Mouse (Mus musculus) Muller cell, postnatal 12 days (primary cell): ENCODE data around the gene Itprid2.
"Not testable (repeated sequence)": the region's sequence is repeated elsewhere in the genome, so short reads cannot be mapped to it uniquely, and the experiment has no call there.

Source experiments
- DNase-seq: peaks from one replicate; pipeline ENCODE4 v3.0.0-alpha.2; 2015; ENCODE audit errors: inconsistent ontology term

The Itprid2 gene

DNA sequence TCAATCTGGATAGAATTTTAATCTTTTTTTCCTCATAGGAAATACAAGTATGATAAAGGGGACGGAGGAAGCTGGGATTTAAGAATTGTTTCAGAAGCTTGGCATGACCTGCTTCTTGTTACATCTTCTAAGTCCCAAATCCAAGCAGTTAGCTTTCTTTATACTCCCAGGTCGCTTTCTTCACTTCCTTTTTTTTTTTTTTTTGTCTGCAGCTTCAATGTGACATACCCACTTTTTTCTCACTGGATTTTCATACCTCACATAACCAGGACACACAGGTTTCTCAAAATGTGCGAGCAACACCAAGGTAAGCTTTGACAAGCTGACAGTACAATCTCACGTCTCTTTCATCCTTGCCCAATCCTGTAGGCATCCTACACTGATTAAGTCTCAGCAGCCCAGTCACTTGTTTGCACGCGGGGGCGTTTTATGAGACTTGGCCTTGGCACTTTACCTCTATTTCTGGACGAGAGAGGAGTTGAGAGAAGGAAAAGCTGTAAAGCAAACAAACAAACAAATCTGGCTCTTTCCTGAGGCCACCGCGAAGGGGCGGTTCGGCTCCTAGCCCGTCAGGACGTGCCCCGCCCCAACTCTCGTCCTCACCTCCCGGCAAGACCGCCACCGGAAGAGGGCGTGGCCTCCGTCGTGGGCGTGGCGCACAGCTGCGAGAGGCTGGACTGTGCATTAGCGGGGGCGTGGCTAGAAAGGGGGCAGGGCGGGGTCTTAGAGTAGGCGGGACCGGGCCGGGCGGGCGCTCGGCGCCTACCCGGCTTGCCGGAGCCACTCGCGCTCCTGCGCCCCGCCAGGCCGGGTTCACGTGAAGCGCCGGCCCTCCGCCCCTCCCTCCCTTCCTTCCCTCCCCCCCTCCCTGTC, at the start of gene Itprid2:
Gene Itprid2, plus strand, starts transcription at position 825 of the 873 bp plus-strand sequence.
- DNase-seq: peak; percentile 100

DNA sequence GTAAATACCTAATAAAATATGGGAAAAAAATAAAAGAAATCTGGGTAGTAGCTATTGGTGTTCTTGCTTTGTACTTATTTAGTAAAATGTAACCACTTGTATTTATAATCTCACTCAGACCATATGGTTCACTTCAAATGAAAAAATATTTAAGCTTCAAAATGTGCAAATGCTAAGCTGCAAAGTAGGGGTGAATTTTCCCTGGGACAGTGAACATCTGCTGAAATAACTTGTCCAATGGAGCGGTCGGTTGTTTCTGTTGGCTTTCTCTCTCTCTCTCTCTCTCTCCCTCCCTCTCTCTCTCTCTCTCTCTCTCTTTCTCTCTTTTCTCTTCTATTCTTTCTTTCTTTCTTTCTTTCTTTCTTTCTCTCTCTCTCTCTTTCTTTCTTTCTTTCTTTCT, 39.0 kb upstream of the Itprid2 start:
- no peak for DNase-seq

DNA sequence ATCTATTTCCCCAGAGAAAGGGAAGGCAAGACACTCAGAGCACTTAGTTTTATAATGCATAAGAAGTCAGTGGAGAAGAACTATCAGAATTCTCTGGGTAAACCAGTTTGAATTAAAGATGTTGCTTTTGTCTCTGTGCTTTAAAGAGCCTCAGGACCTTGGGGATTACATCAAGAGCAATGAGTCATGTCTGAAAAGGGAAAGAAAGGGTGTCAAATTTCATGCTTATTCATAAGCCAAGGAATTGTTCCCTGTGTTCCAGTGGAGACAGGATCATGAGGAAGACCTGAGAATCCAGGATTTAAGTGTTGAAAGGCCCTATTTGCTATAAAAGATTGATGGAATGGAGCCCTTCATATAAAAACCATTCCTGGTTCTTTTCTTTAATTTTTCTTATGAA, 38.1 kb upstream of the Itprid2 start:
- peak; percentile 58 for DNase-seq

DNA sequence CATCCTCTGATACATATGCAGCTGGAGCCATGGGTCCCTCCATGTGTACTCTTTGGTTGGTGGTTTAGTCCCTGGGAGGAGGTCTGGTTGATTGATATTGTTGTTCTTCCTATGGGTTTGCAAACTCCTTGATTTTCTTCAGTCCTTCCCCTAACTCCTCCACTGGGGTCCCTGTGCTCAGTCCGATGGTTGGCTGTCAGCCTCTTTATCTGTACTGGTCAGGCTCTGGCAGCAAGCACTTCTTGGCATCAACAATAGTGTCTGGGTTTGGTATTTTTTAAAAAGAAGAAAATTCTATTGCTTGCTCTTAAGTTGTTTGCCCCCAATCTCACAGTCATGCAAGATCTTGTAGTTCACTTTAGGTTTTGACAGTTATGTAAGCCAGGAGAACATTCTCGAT, 34.0 kb upstream of the Itprid2 start:
- DNase-seq: not testable (repeated sequence)

DNA sequence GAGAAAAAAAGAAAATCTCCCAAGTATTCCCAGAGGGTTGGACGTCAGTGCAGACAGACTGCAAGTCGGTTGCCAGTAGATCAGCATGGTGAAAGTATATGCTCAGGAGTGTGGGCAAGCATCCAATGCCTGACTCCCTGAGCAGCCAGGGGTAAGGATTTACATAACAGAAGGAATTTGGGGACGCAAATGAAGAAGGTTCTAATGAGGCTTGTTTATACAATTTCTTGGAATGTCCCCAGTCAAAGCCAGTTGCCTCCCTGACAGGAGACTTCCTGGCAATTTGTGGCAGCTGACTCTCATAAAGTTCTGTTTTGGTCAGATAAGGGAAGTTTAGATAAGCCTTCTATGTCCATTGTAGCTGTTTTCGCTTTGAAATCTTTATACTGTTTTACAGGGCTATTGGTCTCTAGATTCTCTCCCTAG, 33.4 kb upstream of the Itprid2 start:
- peak; percentile 25 for DNase-seq

DNA sequence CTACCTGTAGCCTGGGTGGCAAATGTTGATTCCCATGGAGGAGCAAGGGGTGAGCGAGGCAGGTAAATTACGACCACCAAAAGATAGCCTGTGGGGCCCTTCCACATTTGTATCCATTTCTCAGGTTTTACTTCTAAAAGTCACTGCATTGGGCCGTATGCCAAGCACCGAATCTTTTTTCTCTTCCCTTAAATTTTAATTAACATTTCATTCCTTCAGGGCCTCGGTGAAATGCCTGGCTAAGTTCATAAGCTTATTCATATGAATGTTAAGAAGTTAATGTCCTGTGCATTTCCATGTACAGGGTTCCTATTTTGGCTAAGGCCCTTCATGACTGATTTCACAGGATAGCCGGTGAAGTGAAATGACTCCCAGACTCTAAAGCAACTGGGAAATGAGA, 32.8 kb upstream of the Itprid2 start:
- DNase-seq: no peak

DNA sequence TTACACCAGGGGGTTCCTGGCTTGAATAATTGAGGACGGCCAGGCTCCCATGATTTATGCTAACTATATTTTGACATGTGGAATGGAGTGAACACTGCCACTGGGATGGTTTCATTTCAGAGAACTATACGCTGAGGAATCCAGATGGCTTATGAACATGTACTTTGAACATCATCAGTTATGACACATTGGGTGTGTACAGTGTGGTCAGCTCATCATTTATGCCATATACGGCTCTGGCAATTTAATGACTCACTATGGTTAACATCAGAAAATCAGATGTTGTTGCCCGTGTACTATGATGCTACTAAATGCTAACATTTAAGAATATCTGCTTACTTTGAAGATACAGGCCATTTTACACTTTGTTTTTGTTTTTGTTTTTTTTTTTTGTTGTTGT, 31.8 kb upstream of the Itprid2 start:
- no peak for DNase-seq

DNA sequence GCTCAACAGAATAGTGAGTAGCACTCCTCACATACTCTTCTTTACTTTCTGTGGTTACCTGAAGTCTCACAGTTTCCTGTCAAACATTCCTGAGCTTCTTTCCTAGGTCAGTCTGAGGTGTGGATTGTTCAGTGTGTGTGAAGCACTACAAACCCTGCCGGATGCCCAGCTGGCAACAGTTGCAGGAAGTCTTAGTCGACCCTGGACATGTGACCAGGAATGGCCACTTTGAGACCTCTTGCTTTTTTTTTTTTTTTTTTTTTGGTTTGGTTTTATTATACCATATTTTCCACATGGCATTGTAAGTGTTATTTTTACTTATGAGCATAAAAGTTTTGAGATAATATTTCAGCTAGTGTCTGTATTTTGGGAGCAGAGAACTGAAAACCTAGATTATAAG, 29.1 kb upstream of the Itprid2 start:
- no peak for DNase-seq

DNA sequence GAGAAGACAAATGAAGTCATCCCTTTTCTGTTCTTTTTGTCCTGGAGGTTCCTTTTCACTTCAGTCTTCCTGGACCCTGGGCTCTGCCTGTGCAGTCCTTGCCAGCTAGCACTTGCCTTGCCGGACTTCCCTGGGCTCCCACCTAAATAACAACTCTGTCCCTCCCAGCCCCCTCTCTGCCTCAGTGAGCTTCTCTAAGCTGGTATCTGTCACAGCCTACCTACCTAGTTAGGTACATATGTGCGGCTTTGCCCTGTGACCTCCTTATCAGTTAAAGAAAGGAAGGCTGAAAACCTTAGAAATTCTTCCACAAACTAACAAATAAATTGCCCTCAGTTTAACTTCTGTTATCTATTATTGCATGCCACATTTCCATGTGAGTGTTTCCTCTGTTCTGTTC, 28.0 kb upstream of the Itprid2 start:
- no peak for DNase-seq

DNA sequence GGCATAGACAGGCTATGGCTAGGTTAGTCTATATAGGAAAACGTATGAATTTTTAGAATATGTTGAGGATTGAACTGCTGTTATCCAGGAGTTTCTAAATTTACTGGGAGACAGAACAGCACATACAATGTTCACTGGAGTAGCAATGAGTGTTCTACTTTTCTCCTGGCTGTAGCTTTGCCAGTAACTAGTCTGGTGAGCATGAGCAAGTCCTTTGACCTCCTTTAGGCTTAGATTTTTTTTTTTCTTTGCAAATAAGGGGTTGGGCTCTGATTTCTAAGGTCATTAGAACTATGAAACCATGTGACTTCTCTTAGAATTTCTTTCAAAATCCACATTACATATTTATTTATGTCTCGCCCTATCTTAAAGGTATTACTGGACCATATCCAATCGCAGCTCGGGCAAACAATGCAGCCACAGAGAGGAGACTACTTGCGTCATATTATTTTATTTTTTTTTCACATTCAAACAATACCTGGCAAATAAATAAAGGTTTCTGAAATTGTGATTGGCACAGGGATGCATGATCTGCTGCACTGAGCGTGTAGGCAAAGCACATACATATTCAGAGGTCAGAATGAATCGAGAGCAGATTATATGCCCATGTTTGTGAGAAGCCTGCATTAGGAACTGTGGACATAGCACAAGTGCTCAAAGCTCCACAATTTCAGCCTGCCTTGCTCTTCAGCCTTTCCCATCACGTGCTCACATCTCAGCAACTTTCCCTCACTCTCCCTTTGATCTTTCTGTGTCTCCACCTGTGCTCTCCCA, 26.7 kb upstream of the Itprid2 start:
- no peak for DNase-seq

DNA sequence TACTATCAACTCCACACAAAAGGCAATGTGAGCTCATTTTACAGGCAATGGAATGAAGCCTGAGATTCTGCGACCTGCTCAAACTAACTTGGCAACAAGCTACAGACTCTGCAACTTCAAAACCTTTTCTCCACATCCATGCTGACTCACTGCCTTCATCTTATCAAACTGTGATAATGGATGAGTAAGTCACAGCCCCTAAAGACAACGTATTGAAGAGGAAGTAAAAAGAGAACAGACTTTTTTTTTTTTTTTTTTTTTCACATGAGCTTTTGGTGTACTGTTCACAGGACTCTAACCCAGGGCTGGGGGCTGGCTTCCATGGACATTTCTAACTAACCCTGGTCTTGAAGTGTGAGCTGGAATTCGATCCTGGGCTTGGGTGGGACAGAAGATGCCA, 24.3 kb upstream of the Itprid2 start:
- no peak for DNase-seq

DNA sequence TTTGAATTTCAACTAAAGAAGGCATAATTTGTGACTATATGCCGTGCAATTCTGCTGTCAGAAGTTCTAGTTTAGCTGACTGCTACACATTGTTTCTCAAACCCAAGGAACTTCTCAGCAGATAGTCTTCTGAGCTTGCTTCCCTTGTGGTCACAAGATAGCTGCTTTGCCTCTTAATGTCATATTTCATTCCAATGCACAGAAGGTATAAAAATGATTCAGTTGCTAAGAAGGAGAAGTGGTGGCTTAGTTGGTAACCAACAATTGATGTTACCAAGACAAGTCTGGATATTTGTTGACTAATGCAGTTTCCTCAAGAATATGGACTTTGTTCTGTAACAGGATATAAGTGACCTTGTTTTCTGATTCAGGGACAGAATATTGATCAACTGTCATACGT, 17.0 kb upstream of the Itprid2 start:
- no peak for DNase-seq

DNA sequence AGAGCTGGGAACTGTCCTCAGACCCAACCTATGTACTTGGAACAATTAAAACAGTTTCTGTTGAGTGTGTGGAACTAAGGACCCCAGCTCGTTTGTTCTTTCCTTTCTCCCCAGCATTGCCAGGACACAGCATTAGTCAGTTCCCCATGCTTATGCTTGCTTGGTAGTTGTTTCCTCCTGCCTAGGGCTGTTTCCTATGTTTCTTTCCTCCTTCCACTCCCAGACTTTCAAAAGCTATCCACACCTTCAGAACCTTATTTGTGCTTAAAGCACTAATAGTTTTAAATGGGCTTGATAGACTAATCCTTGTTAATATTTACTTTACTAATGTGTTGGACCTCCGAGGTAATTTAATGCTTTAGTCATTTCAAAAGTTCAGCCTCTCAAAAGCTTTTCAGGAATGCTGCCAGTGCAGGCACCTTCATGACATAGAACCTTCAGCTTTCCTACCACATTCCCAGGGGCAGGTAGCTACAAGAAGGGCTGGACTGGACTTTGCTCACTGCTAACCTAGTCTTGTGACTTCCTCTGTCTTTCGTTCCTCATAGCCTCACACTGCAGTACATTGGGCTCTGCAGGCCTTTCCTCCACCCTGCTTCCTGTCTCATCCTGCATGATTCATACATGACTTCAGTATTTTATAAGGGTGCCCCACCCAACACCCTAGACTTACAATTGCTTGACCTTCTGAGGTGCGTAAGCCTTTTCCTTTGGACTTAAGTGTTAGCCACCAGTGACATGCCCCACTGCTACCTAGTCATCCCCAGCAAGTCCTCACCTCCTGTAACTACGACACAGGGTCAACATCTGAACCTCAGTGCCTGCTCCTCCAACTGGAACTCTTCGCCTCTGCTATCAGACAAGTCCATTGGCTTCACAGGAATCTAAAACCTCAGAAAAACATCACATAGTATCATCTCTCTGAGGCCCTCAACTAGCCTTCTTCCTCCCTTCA, 16.3 kb upstream of the Itprid2 start:
- DNase-seq: no peak

DNA sequence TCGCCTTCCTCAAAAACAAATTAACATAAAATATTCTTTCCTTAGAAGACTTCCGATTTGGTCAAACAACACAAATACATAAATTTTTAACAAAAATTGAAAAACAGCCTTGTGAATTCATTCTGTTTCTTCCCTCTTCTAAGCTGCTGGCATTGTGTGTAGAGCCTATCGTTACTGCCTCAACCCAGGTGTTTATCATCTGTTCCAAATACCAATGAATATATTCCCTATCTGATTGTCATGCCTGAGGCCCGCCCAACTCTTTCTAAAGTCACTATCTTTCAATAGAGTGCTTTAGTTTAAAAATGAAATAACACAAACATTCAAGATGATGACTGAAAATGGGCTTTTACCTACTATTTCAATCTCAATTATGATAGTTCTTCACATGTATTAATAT, 11.9 kb upstream of the Itprid2 start:
- no peak for DNase-seq

DNA sequence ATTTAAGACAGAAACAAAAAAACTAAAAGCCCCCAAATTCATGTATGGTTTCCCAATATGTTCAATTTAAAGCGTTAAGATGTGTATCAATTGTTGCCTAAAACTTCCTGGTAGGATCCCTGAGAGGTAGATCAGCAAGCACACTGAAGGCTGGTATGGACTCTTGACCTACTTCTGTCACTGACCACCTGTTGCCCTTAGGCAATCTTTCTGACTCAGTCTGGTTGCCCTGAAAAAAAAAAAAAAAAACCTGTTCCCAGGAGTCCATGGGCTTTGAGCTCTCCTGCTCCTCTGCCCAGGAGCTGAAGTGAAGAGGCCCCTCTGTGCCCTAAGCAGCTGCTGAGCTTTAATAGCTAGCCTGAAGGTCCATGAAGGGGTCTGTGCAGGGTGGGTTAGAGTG, 7.5 kb upstream of the Itprid2 start:
- DNase-seq: no peak

DNA sequence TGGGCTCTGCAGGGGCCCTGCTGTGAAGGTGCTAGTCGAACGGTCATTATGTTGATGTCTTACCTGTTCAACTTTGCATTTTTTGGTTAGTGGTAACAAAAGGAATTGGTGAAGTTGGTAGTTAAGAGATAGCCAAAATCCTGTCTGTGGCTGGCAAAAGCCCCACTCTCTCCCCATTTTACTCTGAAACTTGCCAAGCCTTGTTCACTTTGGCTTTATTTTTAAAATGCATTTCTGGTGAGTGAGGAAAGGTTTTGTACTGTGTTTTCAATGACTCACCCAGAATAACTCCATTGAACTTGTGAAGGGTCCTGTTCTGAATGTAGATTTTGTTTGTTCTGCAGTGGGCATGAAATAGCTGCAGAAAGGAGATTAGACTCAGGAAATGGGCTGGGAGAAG, 4.9 kb upstream of the Itprid2 start:
- DNase-seq: peak; percentile 69

DNA sequence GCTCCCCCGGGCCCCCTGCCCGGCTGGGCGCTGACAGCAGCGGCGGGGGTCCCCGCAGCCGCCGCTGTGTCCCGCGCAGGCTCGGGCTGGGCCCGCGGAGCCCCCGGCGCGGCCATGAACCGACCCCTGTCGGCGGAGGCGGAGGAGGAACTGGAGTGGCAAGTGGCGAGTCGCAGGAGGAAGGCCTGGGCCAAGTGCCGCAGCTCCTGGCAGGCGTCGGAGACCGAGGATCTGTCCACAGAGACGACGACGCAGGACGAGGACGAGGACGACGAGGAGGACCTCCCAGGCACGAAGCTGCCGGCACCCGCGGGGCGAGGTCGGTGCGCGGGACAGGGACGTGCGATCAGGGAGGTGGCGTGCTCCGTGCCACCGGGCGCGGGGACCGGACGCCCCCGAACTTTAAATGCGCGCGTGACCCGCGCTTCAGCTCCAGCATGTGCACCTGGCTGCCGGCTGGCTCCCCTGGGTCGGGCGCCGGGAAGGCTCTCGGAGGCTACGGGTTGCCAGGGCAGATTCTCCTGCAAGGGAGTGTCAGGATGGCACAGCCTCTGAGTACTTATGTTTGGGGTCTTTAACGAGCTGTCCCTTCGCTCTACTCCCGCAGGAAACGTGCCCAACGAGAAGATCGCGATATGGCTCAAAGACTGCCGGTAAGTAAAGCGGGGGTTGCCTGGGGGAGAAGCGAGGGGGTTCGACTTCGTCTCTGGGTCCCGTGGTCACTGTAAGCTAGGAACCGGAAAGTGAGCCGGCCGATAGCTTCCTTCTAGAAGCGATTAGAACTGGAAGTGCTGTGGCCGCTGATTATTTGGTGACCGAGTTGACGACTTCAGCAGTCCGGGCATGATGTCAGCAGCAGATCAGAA, 507 bp downstream of the Itprid2 start:
- peak; percentile 67 for DNase-seq

DNA sequence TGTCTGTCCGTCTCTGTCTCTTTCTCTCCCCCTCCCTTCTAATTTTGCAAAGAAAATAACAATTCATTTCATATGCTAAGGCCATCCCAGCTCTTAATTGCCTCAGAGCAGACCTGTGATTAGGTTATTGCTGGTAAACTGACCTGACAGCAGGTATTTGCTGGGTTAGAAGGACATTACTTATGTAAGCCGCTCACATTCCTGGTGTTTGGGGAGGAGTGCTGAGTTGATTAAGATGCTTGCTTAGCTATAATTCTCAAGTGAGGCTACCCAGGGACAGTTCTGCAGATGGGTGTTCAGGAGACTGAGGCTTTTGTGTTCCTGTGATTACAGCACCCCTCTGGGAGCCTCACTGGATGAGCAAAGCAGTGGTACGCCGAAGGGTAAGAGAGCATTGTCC, 3.8 kb downstream of the Itprid2 start:
- DNase-seq: peak; percentile 52

DNA sequence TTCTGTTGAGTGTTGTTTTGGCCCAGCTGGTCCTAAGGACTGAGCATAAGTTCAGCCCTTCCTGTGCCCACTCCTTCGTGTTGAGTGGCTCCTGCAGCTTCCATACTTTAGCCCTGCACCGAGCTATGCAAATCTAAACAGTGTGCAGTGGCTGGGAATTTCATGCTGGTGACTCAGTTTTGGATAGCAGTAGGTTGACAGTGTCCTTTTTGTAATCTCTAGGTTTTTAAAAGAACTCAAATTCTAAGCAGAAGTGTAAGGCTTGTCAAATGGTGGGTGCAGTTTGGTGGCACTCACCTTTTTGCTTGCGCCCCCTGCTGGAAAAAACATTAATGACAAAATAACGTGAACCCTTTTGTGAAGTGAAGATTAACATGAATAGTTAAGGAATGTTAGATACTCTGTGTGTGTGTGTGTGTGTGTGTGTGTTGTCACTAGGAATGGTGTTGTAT, 11.1 kb downstream of the Itprid2 start:
- DNase-seq: peak; percentile 46

DNA sequence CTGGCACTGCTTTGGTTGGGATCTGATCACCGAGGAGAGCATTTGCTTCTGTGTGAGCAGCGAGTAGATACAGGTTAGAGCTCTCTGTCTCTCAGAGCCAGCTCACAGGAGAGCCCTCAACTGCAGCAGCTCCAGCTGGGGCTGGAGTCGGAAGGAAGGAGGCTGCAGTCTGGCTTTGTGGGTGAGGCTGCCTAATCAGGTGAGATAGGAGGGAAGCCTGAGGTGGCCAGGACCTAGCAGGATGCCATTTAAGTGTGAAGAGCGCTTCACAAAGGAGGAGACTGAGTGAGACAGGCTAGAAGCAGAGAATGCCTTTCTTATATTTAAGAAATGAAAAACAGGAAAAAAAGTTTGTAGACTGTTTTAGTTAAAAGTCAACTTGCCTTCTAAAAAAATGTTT, 11.9 kb downstream of the Itprid2 start:
- no peak for DNase-seq

DNA sequence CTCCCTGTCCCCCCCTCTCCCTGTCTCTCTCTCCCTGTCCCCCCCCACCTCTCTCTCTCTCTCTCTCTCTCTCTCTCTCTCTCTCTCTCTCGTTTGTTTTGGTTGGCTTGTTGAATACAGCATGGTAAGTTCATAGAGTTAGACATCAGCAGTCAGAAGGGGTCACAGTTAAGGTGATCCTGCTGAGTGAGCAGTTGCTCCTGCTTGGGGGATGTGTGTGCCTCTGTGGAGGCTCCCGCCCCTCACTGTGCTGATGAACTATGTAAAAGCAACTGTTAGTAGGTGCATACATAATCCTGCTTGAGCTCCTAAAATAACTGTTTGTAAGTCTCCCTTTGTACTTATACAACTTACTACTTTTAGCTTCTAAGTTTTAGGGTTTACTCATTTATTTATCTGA, 12.6 kb downstream of the Itprid2 start:
- DNase-seq: no peak
